Mouse (Mus musculus) embryonic fibroblast, embryonic 13.5 days (primary cell): ENCODE data around the gene Maats1. TPM values are rescaled to one million over a fixed set of nuclear protein-coding genes. Genes with fewer than 3 reads are reported as not detected.

Experiments used
- H3K27ac ChIP-seq: 2 replicates; pipeline ENCODE4 v1.5.1; 2012; ENCODE audit warnings: low read length, control low read depth, inconsistent platforms; ENCODE audit not compliant: insufficient read depth
- H3K4me1 ChIP-seq: 2 replicates; pipeline ENCODE4 v1.6.1; 2011; ENCODE audit warnings: low read length; ENCODE audit not compliant: control insufficient read depth, insufficient read depth
- H3K4me3 ChIP-seq: 2 replicates; pipeline ENCODE4 v1.5.1; 2011; ENCODE audit warnings: mild to moderate bottlenecking, control low read depth, low read length; ENCODE audit not compliant: insufficient read depth
- CTCF ChIP-seq: IDR thresholded peaks from 2 replicates; pipeline ENCODE4 v1.5.1; 2011; ENCODE audit warnings: mild to moderate bottlenecking, control low read depth, low read length, moderate library complexity, borderline replicate concordance; ENCODE audit not compliant: insufficient read depth
- POLR2A ChIP-seq: IDR thresholded peaks from 2 replicates; pipeline ENCODE4 v1.6.1; 2011; ENCODE audit warnings: low read depth, mild to moderate bottlenecking, control low read depth, low read length, moderate library complexity
- polyA plus RNA-seq: library from polyadenylated mRNA; stranded (reverse); fragments of >200 nt; gene quantifications from 2 replicates; pipeline ENCODE4 v1.2.4, GENCODE M21; 2011; ENCODE audit warnings: low read depth; ENCODE audit not compliant: missing spikeins, insufficient read length

The Maats1 gene
- polyA plus RNA-seq, 1 experiment, result not detected

- Histone ChIP-seq H3K27ac (no peak overlapping the region), H3K4me3 (no peak overlapping the region), H3K4me1 (no peaks in the 10 kb centered on the region)
- no peak for TF ChIP-seq POLR2A
- no peak for TF ChIP-seq CTCF
These were observed 39.6 kb downstream of the Maats1 start for GRCm38 (mm10) chr16:38302367-38302766.

GRCm38 (mm10) chr16:38298410-38298809 is 43.5 kb downstream of the Maats1 start:
- no peak overlapping the region for H3K4me3 ChIP-seq
- H3K4me1 ChIP-seq, result no peaks in the 10 kb centered on the region
- TF ChIP-seq POLR2A (no peak), CTCF (no peak)
- H3K27ac ChIP-seq, result no peak overlapping the region

DNA sequence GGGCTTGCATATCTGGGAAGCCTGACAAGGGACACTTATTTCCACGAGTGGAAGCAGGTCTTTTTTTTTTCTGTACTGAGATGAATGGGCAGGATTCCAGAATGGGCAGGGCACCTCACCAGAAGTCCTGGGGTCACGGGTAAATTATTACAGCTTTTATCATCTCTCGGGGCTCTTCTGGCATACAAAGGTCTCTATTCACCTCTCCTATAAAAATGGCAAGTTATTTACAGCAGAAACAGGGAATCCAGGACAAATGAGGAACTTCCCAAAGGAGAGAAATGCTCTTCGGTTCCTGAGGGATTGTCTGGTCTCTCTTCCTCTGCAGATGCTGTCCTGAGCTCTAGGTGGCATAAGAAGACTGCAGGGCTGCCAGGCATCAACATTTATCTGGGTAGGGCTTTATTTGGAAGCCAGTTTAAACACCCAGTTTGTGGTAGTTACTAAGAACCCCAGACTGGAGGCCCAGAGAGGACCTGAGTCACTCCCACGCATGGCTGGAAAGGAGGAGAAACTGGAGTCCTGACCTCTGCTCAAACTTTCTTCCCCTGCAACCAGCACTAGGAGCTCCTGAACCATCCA is 46.5 kb downstream of the Maats1 start:
- H3K4me1 ChIP-seq, result no peaks in the 10 kb centered on the region
- no peak overlapping the region for H3K4me3 ChIP-seq
- TF ChIP-seq CTCF, result peak; percentile 29; the same call in 1 of the 2 replicates
- TF ChIP-seq POLR2A, result no peak
- no peak overlapping the region for H3K27ac ChIP-seq

GRCm38 (mm10) chr16:38294685-38295348 is 47.1 kb downstream of the Maats1 start, which contains the start of gene Nr1i2:
TSS of gene Nr1i2 (minus strand) at chr16:38294824.
- H3K4me1 ChIP-seq, result no peaks in the 10 kb centered on the region
- no peak within 1 kb of the TSS for H3K27ac ChIP-seq
- no peak within 1 kb of the TSS for H3K4me3 ChIP-seq
- no peak for TF ChIP-seq CTCF
- TF ChIP-seq POLR2A, result no peak

- Histone ChIP-seq H3K27ac (no peak overlapping the region), H3K4me3 (no peak overlapping the region), H3K4me1 (no peaks in the 10 kb centered on the region)
- TF ChIP-seq POLR2A, result no peak
- no peak for TF ChIP-seq CTCF
These were observed 51.8 kb downstream of the Maats1 start for GRCm38 (mm10) chr16:38290151-38290550.

DNA sequence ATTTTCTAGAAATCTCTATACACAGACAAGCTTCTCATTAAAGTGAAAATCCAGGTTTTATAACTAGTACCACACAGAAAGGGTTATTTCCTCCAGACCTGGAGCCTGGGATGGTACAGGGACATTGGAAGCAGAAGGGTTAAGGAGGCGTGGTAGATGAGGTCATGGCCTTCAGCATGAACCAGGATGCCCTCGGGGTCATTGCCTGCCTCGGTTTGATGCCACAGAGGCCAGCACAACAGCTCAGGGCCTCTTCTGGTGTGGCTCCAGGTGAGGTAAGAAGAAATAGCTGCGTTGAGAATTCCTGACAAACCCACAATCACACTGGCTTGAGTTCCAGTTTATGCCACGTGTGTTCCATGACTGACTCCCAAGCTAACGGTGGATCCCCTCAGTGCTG is 53.1 kb downstream of the Maats1 start:
- Histone ChIP-seq H3K4me1 (no peaks in the 10 kb centered on the region), H3K27ac (no peak overlapping the region), H3K4me3 (no peak overlapping the region)
- TF ChIP-seq POLR2A, result no peak
- no peak for TF ChIP-seq CTCF

DNA sequence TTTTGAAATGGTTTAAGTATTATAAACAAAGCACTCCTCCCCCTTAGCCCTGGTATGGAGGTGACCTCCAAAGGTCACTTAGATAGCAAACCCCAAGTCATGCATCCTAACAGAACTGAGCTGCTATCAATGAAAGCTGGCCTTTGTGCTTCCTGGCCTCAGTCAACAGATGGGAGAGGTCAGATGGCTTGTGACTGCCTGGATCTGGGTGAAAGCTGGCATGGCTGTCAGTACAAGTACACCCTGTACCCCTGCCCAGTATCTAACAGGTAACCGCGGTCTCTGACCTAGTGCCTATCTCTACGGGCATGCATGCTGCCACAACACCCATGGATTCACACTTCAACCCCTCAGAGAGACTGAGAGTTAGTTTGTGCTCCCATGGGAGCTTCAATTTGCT is 54.2 kb downstream of the Maats1 start:
- H3K4me3 ChIP-seq, result no peak overlapping the region
- TF ChIP-seq CTCF (no peak), POLR2A (no peak)
- no peaks in the 10 kb centered on the region for H3K4me1 ChIP-seq
- no peak overlapping the region for H3K27ac ChIP-seq

- no peak overlapping the region for H3K27ac ChIP-seq
- no peak overlapping the region for H3K4me3 ChIP-seq
- no peak for TF ChIP-seq CTCF
- TF ChIP-seq POLR2A, result no peak
- no peaks in the 10 kb centered on the region for H3K4me1 ChIP-seq
These were observed 54.6 kb downstream of the Maats1 start for GRCm38 (mm10) chr16:38287357-38287756.

GRCm38 (mm10) chr16:38286541-38286940 is 55.4 kb downstream of the Maats1 start:
- H3K4me3 ChIP-seq, result no peak overlapping the region
- H3K4me1 ChIP-seq, result no peaks in the 10 kb centered on the region
- no peak for TF ChIP-seq POLR2A
- TF ChIP-seq CTCF, result no peak
- no peak overlapping the region for H3K27ac ChIP-seq

GRCm38 (mm10) chr16:38285801-38286200 is 56.1 kb downstream of the Maats1 start:
- TF ChIP-seq CTCF (no peak), POLR2A (no peak)
- no peaks in the 10 kb centered on the region for H3K4me1 ChIP-seq
- H3K27ac ChIP-seq, result no peak overlapping the region

More at GRCm38 (mm10) chr16:38285801-38286200, 56.1 kb downstream of the Maats1 start:
- H3K4me3 ChIP-seq, result no peak overlapping the region
